Mouse (Mus musculus): ENCODE results near the gene Ptger4. TPM values are rescaled to one million over a fixed set of nuclear protein-coding genes. Genes with fewer than 3 reads are reported as not detected.
"Not testable (repeated sequence)": the region's sequence is repeated elsewhere in the genome, so short reads cannot be mapped to it uniquely, and the experiment has no call there.

Gene Ptger4
- polyA plus RNA-seq, 1 experiment, result 19.9 TPM

- 26% methylated on average over 4 of the region's 4 CpGs for WGBS
- no peak for DNase-seq (ENCODE audit: low read depth, low spot score)
Observed at GRCm38 (mm10) chr15:5239361-5239760, 4.6 kb downstream of the Ptger4 start.

DNA sequence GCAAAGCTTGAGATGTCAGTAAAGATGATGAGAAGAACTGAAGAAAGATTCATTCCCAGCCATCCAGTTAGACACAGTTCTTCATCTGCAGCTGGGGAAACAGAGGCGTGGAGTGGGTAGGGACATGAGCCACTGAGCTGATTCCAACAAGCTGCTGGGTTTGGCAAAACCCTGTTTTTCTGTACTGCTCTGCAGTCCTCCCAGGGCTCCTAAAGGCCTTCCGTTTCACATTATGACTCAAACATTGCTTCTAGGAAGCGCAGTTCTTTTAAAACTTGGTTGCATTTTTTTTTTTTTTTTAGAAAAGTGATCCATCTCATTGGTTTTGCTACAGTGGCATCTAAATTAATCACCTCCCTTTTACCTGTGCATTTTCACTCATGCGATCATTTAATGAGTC is 5.4 kb downstream of the Ptger4 start:
- no peak for DNase-seq (ENCODE audit: low read depth, low spot score)
- 53% methylated on average over 4 of the region's 4 CpGs for WGBS

- 43% methylated on average over 7 of the region's 7 CpGs for WGBS
- no peak for DNase-seq (ENCODE audit: low read depth, low spot score)
Observed at GRCm38 (mm10) chr15:5238073-5238472, 5.9 kb downstream of the Ptger4 start.

- DNase-seq (ENCODE audit: low read depth, low spot score), result no peak
- 23% methylated on average over 7 of the region's 7 CpGs for WGBS
Observed at GRCm38 (mm10) chr15:5237012-5237660, 6.9 kb downstream of the Ptger4 start.

DNA sequence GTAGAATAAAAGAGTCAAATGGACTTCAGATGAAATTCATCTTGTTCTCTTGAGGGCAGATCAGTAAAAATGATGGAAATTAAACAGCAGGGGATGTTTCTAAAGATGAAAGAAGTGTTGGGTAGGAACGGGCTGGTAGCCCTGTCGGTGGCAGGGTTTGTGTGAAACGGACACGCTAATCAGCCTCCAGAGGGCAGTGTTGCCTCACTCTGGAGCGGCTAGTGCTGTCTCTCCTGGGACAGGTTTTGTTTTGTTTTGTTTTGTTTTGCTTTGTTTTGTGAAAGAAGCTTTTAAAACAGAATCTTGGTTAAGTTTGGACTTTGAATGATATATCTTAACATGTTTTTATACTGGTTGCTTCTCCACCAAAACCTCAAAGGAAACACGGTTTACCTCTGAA is 7.4 kb downstream of the Ptger4 start:
- WGBS, result 13% methylated on average over 6 of the region's 6 CpGs
- no peak for DNase-seq (ENCODE audit: low read depth, low spot score)

- WGBS, result 39% methylated on average over 8 of the region's 8 CpGs
- no peak for DNase-seq (ENCODE audit: low read depth, low spot score)
Observed at GRCm38 (mm10) chr15:5235527-5235926, 8.5 kb downstream of the Ptger4 start.

DNA sequence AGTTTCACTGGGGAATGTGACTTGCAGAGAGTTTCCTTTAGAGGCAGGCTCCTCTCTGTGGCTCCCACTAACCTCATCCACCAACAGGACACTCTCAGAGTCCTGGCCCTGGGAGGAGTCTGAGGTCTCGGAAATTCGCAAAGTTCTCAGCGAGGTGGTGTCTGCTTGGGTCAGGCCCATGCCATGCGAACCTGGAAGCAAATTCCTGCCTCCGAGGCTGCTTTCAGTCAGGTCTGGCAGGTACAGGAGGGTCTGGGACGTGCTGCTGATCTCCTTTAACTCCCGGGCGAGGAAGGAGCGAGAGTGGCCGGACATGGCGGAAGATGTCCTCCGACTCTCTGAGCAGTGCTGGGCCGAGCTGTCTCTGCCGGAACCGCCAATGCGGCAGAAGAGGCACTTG is 9.3 kb downstream of the Ptger4 start:
- no peak for DNase-seq (ENCODE audit: low read depth, low spot score)
- 91% methylated on average over 16 of the region's 16 CpGs for WGBS

DNA sequence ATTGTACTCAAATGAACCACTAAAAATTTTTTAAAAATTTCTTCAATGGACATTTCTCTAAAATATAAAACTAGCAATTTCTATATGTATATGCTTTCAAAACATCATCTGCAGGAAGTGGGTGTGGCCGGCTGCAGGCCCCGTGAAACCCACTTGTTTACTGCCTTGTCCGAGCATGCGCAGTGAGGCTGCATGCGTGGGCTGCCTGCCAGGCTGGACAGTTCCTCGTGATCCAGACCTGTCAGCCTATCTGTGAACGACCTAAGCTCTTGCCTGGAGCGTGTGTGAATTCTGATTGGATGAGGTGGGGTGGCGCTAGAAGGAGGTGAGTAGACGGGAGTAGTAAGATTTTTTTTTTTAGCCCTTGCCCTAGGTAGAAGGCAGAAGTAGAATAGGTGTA is 13.2 kb downstream of the Ptger4 start:
- 79% methylated on average over 10 of the region's 10 CpGs for WGBS
- DNase-seq (ENCODE audit: low read depth, low spot score), result not testable (repeated sequence)

DNA sequence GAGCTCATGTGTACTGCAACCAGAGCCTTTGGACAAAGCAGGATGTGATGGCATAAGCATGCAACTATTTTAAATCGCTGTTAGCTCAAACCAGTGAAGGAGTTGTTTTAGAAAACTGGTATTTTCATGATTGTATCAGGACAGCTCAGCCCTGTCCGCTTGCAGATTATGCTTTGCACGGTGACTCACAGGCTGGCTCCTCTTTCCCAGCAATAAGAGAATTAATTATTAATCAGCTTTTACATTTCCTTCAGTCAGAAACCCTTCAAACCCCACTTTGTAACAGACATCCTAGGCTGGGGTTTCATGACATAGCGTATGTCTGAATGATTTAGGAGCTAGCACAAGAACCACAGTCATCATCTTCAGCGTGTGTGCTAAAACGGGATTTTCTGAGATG is 23.5 kb downstream of the Ptger4 start:
- 71% methylated on average over 6 of the region's 6 CpGs for WGBS

GRCm38 (mm10) chr15:5209116-5209515 is 34.9 kb downstream of the Ptger4 start:
- DNase-seq (ENCODE audit: low read depth, low spot score), result no peak
- 90% methylated on average over 3 of the region's 3 CpGs for WGBS

More for the DNA sequence above, 23.5 kb downstream of the Ptger4 start:
- DNase-seq (ENCODE audit: low read depth, low spot score), result no peak

- WGBS, result 53% methylated on average over 9 of the region's 9 CpGs
- no peak for DNase-seq (ENCODE audit: low read depth, low spot score)
Observed at GRCm38 (mm10) chr15:5205222-5205621, 38.8 kb downstream of the Ptger4 start.

GRCm38 (mm10) chr15:5196691-5197090 is 47.3 kb downstream of the Ptger4 start:
- 25% methylated on average over 4 of the region's 4 CpGs for whole genome bisulfite sequencing

GRCm38 (mm10) chr15:5195987-5196514 is 47.9 kb downstream of the Ptger4 start:
- WGBS, result 15% methylated on average over 4 of the region's 4 CpGs
- DNase-seq (ENCODE audit: low read depth, low spot score), result peak; percentile 92

More at GRCm38 (mm10) chr15:5196691-5197090, 47.3 kb downstream of the Ptger4 start:
- DNase-seq (ENCODE audit: low read depth, low spot score), result no peak

GRCm38 (mm10) chr15:5194931-5195330 is 49.1 kb downstream of the Ptger4 start:
- 80% methylated on average over 9 of the region's 9 CpGs for WGBS
- no peak for DNase-seq (ENCODE audit: low read depth, low spot score)

- 74% methylated on average over 6 of the region's 6 CpGs for WGBS
- no peak for DNase-seq (ENCODE audit: low read depth, low spot score)
Observed at GRCm38 (mm10) chr15:5194446-5194845, 49.5 kb downstream of the Ptger4 start.

DNA sequence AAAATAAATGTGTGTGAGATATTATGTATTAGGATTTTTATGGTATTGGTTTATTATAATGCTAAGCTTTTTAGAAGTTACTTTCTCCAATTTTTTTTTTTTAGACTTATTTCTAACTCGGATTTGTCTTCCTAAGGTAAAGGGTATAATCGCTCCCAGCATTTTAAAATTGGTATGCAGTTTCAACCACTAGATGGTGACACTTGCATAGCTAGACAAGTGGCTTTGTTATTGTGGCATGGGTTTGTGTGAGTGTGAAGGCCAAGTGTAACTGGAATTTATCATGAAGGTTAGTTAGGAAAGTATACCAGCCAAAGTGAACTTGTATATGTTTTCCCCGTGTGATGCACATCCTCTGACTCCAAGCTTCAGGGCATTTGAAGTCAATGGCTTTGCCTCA is 50.2 kb downstream of the Ptger4 start:
- DNase-seq (ENCODE audit: low read depth, low spot score), result no peak
- 45% methylated on average over 3 of the region's 3 CpGs for WGBS

GRCm38 (mm10) chr15:5189504-5190093 is 54.4 kb downstream of the Ptger4 start:
- WGBS, result 53% methylated on average over 10 of the region's 10 CpGs
- no peak for DNase-seq (ENCODE audit: low read depth, low spot score)

GRCm38 (mm10) chr15:5188029-5188428 is 56.0 kb downstream of the Ptger4 start:
- WGBS, result 78% methylated on average over 1 of the region's 1 CpGs

DNA sequence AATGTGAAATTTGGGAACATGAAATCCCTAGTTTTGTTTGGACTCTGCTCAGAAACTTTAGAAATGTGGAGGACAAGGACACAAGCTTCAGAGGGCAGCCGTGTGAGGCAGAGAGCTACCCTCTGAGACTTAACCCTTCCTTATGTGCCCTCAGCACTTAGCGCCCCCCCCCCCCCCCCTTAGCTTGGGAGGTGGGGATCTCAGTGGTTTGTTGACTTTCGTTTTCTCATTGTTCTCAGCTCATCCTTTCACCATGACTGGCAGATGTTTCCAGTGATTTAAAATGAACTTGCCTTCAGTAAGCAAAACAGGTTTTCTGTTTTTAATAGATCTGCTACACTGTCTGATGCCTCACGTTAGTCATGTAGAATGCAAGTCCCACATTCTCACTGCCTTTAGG is 56.9 kb downstream of the Ptger4 start:
- WGBS, result 38% methylated on average over 4 of the region's 4 CpGs
- DNase-seq (ENCODE audit: low read depth, low spot score), result no peak

More at GRCm38 (mm10) chr15:5188029-5188428, 56.0 kb downstream of the Ptger4 start:
- DNase-seq (ENCODE audit: low read depth, low spot score), result no peak

GRCm38 (mm10) chr15:5186293-5186675 is 57.7 kb downstream of the Ptger4 start:
- 8% methylated on average over 10 of the region's 10 CpGs for WGBS
- DNase-seq (ENCODE audit: low read depth, low spot score), result no peak

Measured in large intestine, adult 2 months (tissue).